Mouse (Mus musculus) heart, embryonic 13.5 days (tissue): ENCODE measurements around the gene 2700049A03Rik. TPM values are rescaled to one million over a fixed set of nuclear protein-coding genes. Genes with fewer than 3 reads are reported as not detected.
A peak's percentile ranks its signal among the peaks of the same experiment; 100 is the strongest.

ENCODE experiments used
- ATAC-seq: fragments of 200-750 bp; cut with Nextera tagmentation; 2 replicates; pipeline ENCODE4 v1.8.0; 2017; ENCODE audit warnings: moderate TSS enrichment; ENCODE audit not compliant: insufficient number of reproducible peaks, low FRiP score, low TSS enrichment; ENCODE audit errors: extremely low read depth
- H3K27ac ChIP-seq: fragments of 300-500 bp; sonication (generic); replicated peaks from 2 replicates; pipeline ENCODE4 v1.5.1; 2015; ENCODE audit warnings: moderate library complexity, mild to moderate bottlenecking, inconsistent platforms
- H3K27me3 ChIP-seq: fragments of 300-500 bp; sonication (generic); replicated peaks from 2 replicates; pipeline ENCODE4 v1.6.1; 2015; ENCODE audit warnings: mild to moderate bottlenecking, inconsistent platforms
- H3K36me3 ChIP-seq: fragments of 300-500 bp; sonication (generic); 2 replicates; pipeline ENCODE4 v1.6.1; 2015; ENCODE audit warnings: mild to moderate bottlenecking, inconsistent platforms
- H3K4me1 ChIP-seq: fragments of 300-500 bp; sonication (generic); 2 replicates; pipeline ENCODE4 v1.6.1; 2015; ENCODE audit warnings: inconsistent platforms
- H3K4me2 ChIP-seq: fragments of 300-500 bp; sonication (generic); 2 replicates; pipeline ENCODE4 v1.6.1; 2015; ENCODE audit warnings: inconsistent platforms, mild to moderate bottlenecking, moderate library complexity
- H3K4me3 ChIP-seq: fragments of 300-500 bp; sonication (generic); 2 replicates; pipeline ENCODE4 v1.5.1; 2015; ENCODE audit warnings: moderate library complexity, mild to moderate bottlenecking, inconsistent platforms
- H3K9ac ChIP-seq: fragments of 300-500 bp; sonication (generic); 2 replicates; pipeline ENCODE4 v1.6.1; 2015; ENCODE audit warnings: inconsistent platforms, mild to moderate bottlenecking, moderate library complexity
- H3K9me3 ChIP-seq: fragments of 300-500 bp; sonication (generic); 2 replicates; pipeline ENCODE4 v1.6.1; 2016; ENCODE audit warnings: inconsistent platforms
- WGBS: fragments of 180-500 bp; shearing (Covaris S2); methylation state at CpG from one replicate; pipeline ENCODE4 v1.1.7; 2015; ENCODE audit warnings: mixed read lengths; 5-methylcytosine and 5-hydroxymethylcytosine counted together
- polyA plus RNA-seq: library from polyadenylated mRNA; unstranded; fragments of >200 nt; fragmentation: Nextera tagmentation; extraction: Ambion mirVana; gene quantifications from 2 replicates; pipeline ENCODE4 v1.2.1, GENCODE M21; 2015

Gene 2700049A03Rik
- polyA plus RNA-seq, 1 experiment from 2014 or later = 9.2 TPM

- no peaks in the 10 kb centered on the region for H3K27me3 ChIP-seq
- peaks cover under 1% of the 10 kb centered on the region for H3K4me1 ChIP-seq
- WGBS = 74% methylated on average over 5 of the region's 5 CpGs
- ATAC-seq = no peak
- no peaks in the 10 kb centered on the region for H3K36me3 ChIP-seq
- no peak overlapping the region for H3K4me2 ChIP-seq
- no peak overlapping the region for H3K9ac ChIP-seq
- H3K27ac ChIP-seq = no peak overlapping the region
- H3K9me3 ChIP-seq = peaks cover 7% of the 10 kb centered on the region; the same call in 1 of the 2 replicates
- no peak overlapping the region for H3K4me3 ChIP-seq
These were observed 134.5 kb downstream of the 2700049A03Rik start for GRCm38 (mm10) chr12:71271131-71271530.

GRCm38 (mm10) chr12:71274519-71275237 is 138.0 kb downstream of the 2700049A03Rik start:
- no peaks in the 10 kb centered on the region; the same call in 1 of the 2 replicates for H3K27me3 ChIP-seq
- no peaks in the 10 kb centered on the region for H3K36me3 ChIP-seq
- H3K27ac ChIP-seq = no peak overlapping the region
- 87% methylated on average over 5 of the region's 5 CpGs for WGBS
- H3K4me2 ChIP-seq = no peak overlapping the region
- H3K9ac ChIP-seq = no peak overlapping the region
- no peak overlapping the region for H3K4me3 ChIP-seq
- no peak for ATAC-seq
- peaks cover 18% of the 10 kb centered on the region for H3K4me1 ChIP-seq
- H3K9me3 ChIP-seq = 0 out of 2 replicates have a peak, but pooled peaks cover 4% of the 10 kb centered on the region

GRCm38 (mm10) chr12:71275906-71276595 is 139.4 kb downstream of the 2700049A03Rik start:
- 63% methylated on average over 8 of the region's 8 CpGs for WGBS
- ATAC-seq = no peak

GRCm38 (mm10) chr12:71279521-71280262 is 143.0 kb downstream of the 2700049A03Rik start:
- H3K4me2 ChIP-seq = no peak overlapping the region
- H3K9ac ChIP-seq = no peak overlapping the region
- H3K9me3 ChIP-seq = peaks cover 11% of the 10 kb centered on the region; the same call in 1 of the 2 replicates
- H3K4me1 ChIP-seq = peaks cover 19% of the 10 kb centered on the region
- no peak for ATAC-seq
- H3K27ac ChIP-seq = no peak overlapping the region
- H3K27me3 ChIP-seq = no peaks in the 10 kb centered on the region; the same call in 1 of the 2 replicates
- 65% methylated on average over 12 of the region's 12 CpGs for WGBS
- H3K4me3 ChIP-seq = no peak overlapping the region
- no peaks in the 10 kb centered on the region for H3K36me3 ChIP-seq

More at GRCm38 (mm10) chr12:71275906-71276595, 139.4 kb downstream of the 2700049A03Rik start:
- Histone ChIP-seq H3K27me3 (no peaks in the 10 kb centered on the region; the same call in 1 of the 2 replicates), H3K4me2 (no peak overlapping the region), H3K4me1 (peaks cover 19% of the 10 kb centered on the region), H3K27ac (no peak overlapping the region), H3K36me3 (no peaks in the 10 kb centered on the region), H3K4me3 (no peak overlapping the region), H3K9ac (no peak overlapping the region), H3K9me3 (0 out of 2 replicates have a peak, but pooled peaks cover 4% of the 10 kb centered on the region)

GRCm38 (mm10) chr12:71281201-71281768 is 144.6 kb downstream of the 2700049A03Rik start:
- no peaks in the 10 kb centered on the region for H3K36me3 ChIP-seq
- whole genome bisulfite sequencing = 73% methylated on average over 12 of the region's 12 CpGs
- H3K27me3 ChIP-seq = no peaks in the 10 kb centered on the region; the same call in 1 of the 2 replicates
- no peak for ATAC-seq
- peaks cover 17% of the 10 kb centered on the region for H3K4me1 ChIP-seq
- no peak overlapping the region for H3K9ac ChIP-seq
- no peak overlapping the region for H3K4me3 ChIP-seq
- H3K27ac ChIP-seq = no peak overlapping the region
- H3K4me2 ChIP-seq = no peak overlapping the region
- H3K9me3 ChIP-seq = peaks cover 11% of the 10 kb centered on the region; the same call in 1 of the 2 replicates

GRCm38 (mm10) chr12:71285399-71285798 is 148.8 kb downstream of the 2700049A03Rik start:
- Histone ChIP-seq H3K4me1 (no peaks in the 10 kb centered on the region), H3K36me3 (no peaks in the 10 kb centered on the region), H3K4me3 (no peak overlapping the region), H3K9ac (no peak overlapping the region), H3K9me3 (peaks cover 11% of the 10 kb centered on the region; the same call in 1 of the 2 replicates), H3K4me2 (no peak overlapping the region), H3K27me3 (peaks cover 4% of the 10 kb centered on the region), H3K27ac (no peak overlapping the region)
- ATAC-seq = 0 out of 2 replicates have a peak, but pooled peaks have one; percentile 5

DNA sequence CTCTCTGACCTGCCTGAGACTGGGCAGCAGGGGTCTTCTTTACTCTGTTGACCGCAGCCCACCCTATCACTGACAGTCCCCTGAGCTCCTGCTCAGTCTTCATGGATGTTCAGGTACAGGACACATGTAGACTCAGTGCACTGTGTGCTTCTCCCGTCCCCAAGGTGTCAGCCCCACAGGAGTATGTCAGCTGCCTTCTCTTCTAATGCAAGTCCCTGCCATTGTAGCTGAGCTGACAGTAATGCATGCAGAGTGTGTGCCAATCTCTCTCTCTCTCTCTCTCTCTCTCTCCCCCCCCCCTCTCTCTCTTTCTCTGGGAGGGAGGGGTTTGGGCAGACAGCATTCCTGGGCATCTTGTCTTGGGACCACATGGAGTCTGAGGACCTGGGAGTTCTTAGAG is 153.8 kb downstream of the 2700049A03Rik start:
- H3K4me1 ChIP-seq = peaks cover 9% of the 10 kb centered on the region
- 64% methylated on average over 2 of the region's 2 CpGs for WGBS
- no peak overlapping the region for H3K9ac ChIP-seq
- H3K4me2 ChIP-seq = no peak overlapping the region
- H3K27ac ChIP-seq = no peak overlapping the region
- H3K27me3 ChIP-seq = peaks cover 14% of the 10 kb centered on the region
- no peak for ATAC-seq
- no peak overlapping the region for H3K4me3 ChIP-seq
- H3K9me3 ChIP-seq = no peaks in the 10 kb centered on the region
- no peaks in the 10 kb centered on the region for H3K36me3 ChIP-seq

Other genes starting within 250 kb of the 2700049A03Rik start
- 181 and 194 TPM in 2 replicates for gene Actr10, start 199.0 kb upstream of the 2700049A03Rik start, polyA plus RNA-seq
- gene Psma3, start 162.2 kb upstream of the 2700049A03Rik start, polyA plus RNA-seq = 453 and 467 TPM in 2 replicates
- 24.3 and 24.8 TPM in 2 replicates for gene Arid4a, start 120.9 kb upstream of the 2700049A03Rik start, polyA plus RNA-seq
- gene Tomm20l, start 25.4 kb upstream of the 2700049A03Rik start, polyA plus RNA-seq = 0.29 TPM in 1 of 2 replicates, not detected in the other
- 93.3 and 116 TPM in 2 replicates for gene Timm9, start 164 bp upstream of the 2700049A03Rik start, polyA plus RNA-seq
- 8.6 and 9.7 TPM in 2 replicates for gene Dact1, start 173.0 kb downstream of the 2700049A03Rik start, polyA plus RNA-seq